Mouse (Mus musculus): Measurements from ENCODE around the gene Trim62. TPM values are rescaled to one million over a fixed set of nuclear protein-coding genes. Genes with fewer than 3 reads are reported as not detected.

Gene Trim62
- polyA plus RNA-seq (2017; shearing (Covaris generic)): 12.4 TPM

DNA sequence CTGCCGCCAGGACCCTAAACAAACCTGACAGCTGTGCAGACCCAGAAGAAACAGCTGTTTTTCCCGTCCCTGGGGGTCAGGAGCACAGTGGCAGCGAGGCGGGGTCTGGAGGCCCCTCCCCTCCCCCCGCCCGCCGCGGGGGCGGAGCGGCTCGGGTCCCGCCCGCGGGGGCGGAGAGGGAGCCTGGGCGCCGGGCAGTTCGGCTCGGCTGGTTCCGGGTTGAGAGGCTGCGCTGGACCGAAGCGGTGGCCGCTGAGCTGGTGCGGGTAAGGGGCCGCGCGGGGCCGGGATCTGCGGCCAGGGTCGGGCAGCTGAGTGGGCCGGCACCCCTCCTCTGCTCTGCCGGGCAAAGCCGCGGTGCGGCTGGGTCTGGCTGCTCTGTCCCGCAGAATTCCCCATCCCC lies at the start of gene Trim62:
TSS of gene Trim62 (plus strand) at position 202 of the 403 bp plus-strand sequence.

Other genes with a start within 250 kb of the Trim62 start
- 131 TPM for gene Phc2, start 228.9 kb upstream of the Trim62 start, polyA plus RNA-seq (2017; shearing (Covaris generic))
- gene A3galt2, start 128.2 kb upstream of the Trim62 start, polyA plus RNA-seq (2017; shearing (Covaris generic)): 0.13 TPM
- gene Zfp362, start 77.5 kb upstream of the Trim62 start, polyA plus RNA-seq (2017; shearing (Covaris generic)): 34.7 TPM
- 0.35 TPM for gene Azin2, start 78.9 kb downstream of the Trim62 start, polyA plus RNA-seq (2017; shearing (Covaris generic))
- 141 TPM for gene Ak2, start 108.4 kb downstream of the Trim62 start, polyA plus RNA-seq (2017; shearing (Covaris generic))
- 44.8 TPM for gene Rnf19b, start 174.7 kb downstream of the Trim62 start, polyA plus RNA-seq (2017; shearing (Covaris generic))
- gene Tmem54, start 222.0 kb downstream of the Trim62 start, polyA plus RNA-seq (2017; shearing (Covaris generic)): not detected
- not detected for gene Hpca, start 238.5 kb downstream of the Trim62 start, polyA plus RNA-seq (2017; shearing (Covaris generic))

All from CD4-positive, CD25-positive, alpha-beta regulatory T cell (primary cell).